Mouse (Mus musculus) megakaryocyte, embryonic 14.5 days (primary cell): Measurements from ENCODE around the gene Ackr3.

Experiments
- FLI1 ChIP-seq: IDR thresholded peaks from 2 replicates; pipeline ENCODE4 v1.6.1; 2012; ENCODE audit warnings: low read length, inconsistent platforms, mixed read lengths
- GATA1 ChIP-seq: IDR thresholded peaks from 3 replicates; pipeline ENCODE4 v1.6.1; 2012; ENCODE audit warnings: mixed read lengths, low read length, inconsistent platforms, borderline replicate concordance

GRCm38 (mm10) chr1:90159927-90160326, 43.9 kb upstream of the Ackr3 start:
- TF ChIP-seq GATA1 (no peak), FLI1 (no peak)
